Mouse (Mus musculus): ENCODE measurements around the gene Otop2. TPM values are rescaled to one million over a fixed set of nuclear protein-coding genes. Genes with fewer than 3 reads are reported as not detected.

Gene Otop2
- total and polyA plus RNA-seq, 3 experiments = not detected

- peak; percentile 31 for DNase-seq (ENCODE audit: extremely low read depth)
- dilution Hi-C loops (cut with MboI; ENCODE audit: extremely low pct_ligation_motif_present, extremely low pct_unique_long_range_greater_than_20kb, low sequenced_read_pairs) = no loop called here
- Histone ChIP-seq H3K4me2 (ENCODE audit: insufficient read depth, low read depth, poor library complexity, severe bottlenecking) (peak overlapping the region; percentile 25; the same call in 1 of the 2 replicates), H3K36me3 (replicated peaks in 1 of 2; ENCODE audit: control insufficient read depth in 1 of 2, insufficient read depth in 1 of 2, low read length in 1 of 2) (no peaks in the 10 kb centered on the region), H3K9ac (ENCODE audit: insufficient read depth, low read depth) (no peak overlapping the region), H3K27me3 (replicated peaks) (peaks cover 95% of the 10 kb centered on the region), H3K4me3 (replicated peaks in 1 of 3; ENCODE audit: low read depth in 2 of 3, low read length in 2 of 3, poor library complexity in 1 of 3) (no peak overlapping the region), H3K4me1 (ENCODE audit: control insufficient read depth in 1 of 2, insufficient read depth in 2 of 2) (peaks cover 0 to 6% of the 10 kb centered on the region in 2 experiments; a peak in 1 of 4 replicates), H3K27ac (ENCODE audit: insufficient read depth, low read depth) (no peak overlapping the region), H3K79me2 (replicated peaks; ENCODE audit: control insufficient read depth, extremely low read depth, insufficient read depth, poor library complexity, severe bottlenecking) (no peaks in the 10 kb centered on the region), H3K9me3 (replicated peaks; ENCODE audit: low read length) (no peaks in the 10 kb centered on the region)
- TF ChIP-seq PAX5 (IDR thresholded peaks at IDR 0.05; ENCODE audit: low read length) (no peak), MEF2A (IDR thresholded peaks at IDR 0.05; ENCODE audit: borderline replicate concordance, low read depth, low read length) (no peak), RAD21 (IDR thresholded peaks at IDR 0.05; ENCODE audit: low read depth, low read length) (no peak), POLR2A (IDR thresholded peaks at IDR 0.05; ENCODE audit: low read depth, low read length) (no peak), USF1 (IDR thresholded peaks at IDR 0.05; ENCODE audit: low read depth, low read length) (no peak), POLR2AphosphoS2 (IDR thresholded peaks at IDR 0.05; ENCODE audit: low read depth, low read length) (no peak), NRF1 (IDR thresholded peaks at IDR 0.05; ENCODE audit: low read depth, low read length) (no peak), ZC3H11A (IDR thresholded peaks at IDR 0.05; ENCODE audit: low read depth, low read length) (no peak), KAT2A (IDR thresholded peaks at IDR 0.05; ENCODE audit: insufficient replicate concordance, low read length) (no peak), HCFC1 (IDR thresholded peaks at IDR 0.05; ENCODE audit: low read depth, low read length) (no peak), MXI1 (IDR thresholded peaks at IDR 0.05; ENCODE audit: low read depth, low read length) (no peak), BHLHE40 (IDR thresholded peaks at IDR 0.05; ENCODE audit: low read depth, low read length) (no peak), JUND (conservative IDR thresholded peaks at IDR 0.05; ENCODE audit: low read depth, low read length) (no peak), GABPA (IDR thresholded peaks at IDR 0.05; ENCODE audit: insufficient replicate concordance, low read depth, low read length) (no peak), MAFK (IDR thresholded peaks at IDR 0.05; ENCODE audit: insufficient replicate concordance, low read length) (no peak)
- in situ Hi-C loops (cut with MboI; ENCODE audit: low pct_ligation_motif_present, low pct_unique_long_range_greater_than_20kb, low sequenced_read_pairs) = no loop called here
These were observed 38.0 kb downstream of the Otop2 start for GRCm38 (mm10) chr11:115344967-115345366.

- Histone ChIP-seq H3K36me3 (replicated peaks in 1 of 2; ENCODE audit: control insufficient read depth in 1 of 2, insufficient read depth in 1 of 2, low read length in 1 of 2) (no peaks in the 10 kb centered on the region), H3K79me2 (replicated peaks; ENCODE audit: control insufficient read depth, extremely low read depth, insufficient read depth, poor library complexity, severe bottlenecking) (no peaks in the 10 kb centered on the region), H3K4me2 (ENCODE audit: insufficient read depth, low read depth, poor library complexity, severe bottlenecking) (no peak overlapping the region), H3K27ac (ENCODE audit: insufficient read depth, low read depth) (no peak overlapping the region), H3K4me1 (ENCODE audit: control insufficient read depth in 1 of 2, insufficient read depth in 2 of 2) (peaks cover 0 to 6% of the 10 kb centered on the region in 2 experiments; a peak in 1 of 4 replicates), H3K27me3 (replicated peaks) (peaks cover 95% of the 10 kb centered on the region), H3K9ac (ENCODE audit: insufficient read depth, low read depth) (no peak overlapping the region), H3K4me3 (replicated peaks in 1 of 3; ENCODE audit: low read depth in 2 of 3, low read length in 2 of 3, poor library complexity in 1 of 3) (no peak overlapping the region), H3K9me3 (replicated peaks; ENCODE audit: low read length) (no peaks in the 10 kb centered on the region)
- no peak for TF ChIP-seq CTCF (conservative IDR thresholded peaks at IDR 0.05 in 1 of 2, IDR thresholded peaks at IDR 0.05 in 1 of 2; ENCODE audit: low read depth in 2 of 2, low read length in 2 of 2)
- in situ Hi-C loops (cut with MboI; ENCODE audit: low pct_ligation_motif_present, low pct_unique_long_range_greater_than_20kb, low sequenced_read_pairs) = no loop called here
- DNase-seq (ENCODE audit: extremely low read depth) = no peak
- dilution Hi-C loops (cut with MboI; ENCODE audit: extremely low pct_ligation_motif_present, extremely low pct_unique_long_range_greater_than_20kb, low sequenced_read_pairs) = no loop called here
These were observed 38.6 kb downstream of the Otop2 start for GRCm38 (mm10) chr11:115345515-115345914.

Data from CH12.LX (cell line).